Mouse (Mus musculus) frontal cortex, postnatal 10 days (tissue): ENCODE measurements around the gene Brap.
"Not testable (repeated sequence)": the region's sequence is repeated elsewhere in the genome, so short reads cannot be mapped to it uniquely, and the experiment has no call there.

Experiments used
- DNase-seq, 2 experiments: peaks; one replicate each; pipeline ENCODE4 v3.0.0; 2022; ENCODE audit warnings: low spot score in 2 of 2, mixed read lengths in 1 of 2

The Brap gene

GRCm38 (mm10) chr5:121660059-121660896 is at the start of gene Brap, which contains the start of gene Acad10:
TSS of gene Brap (plus strand) at chr5:121660563.
TSS of gene Acad10 (minus strand) at chr5:121660514.
- peak; percentile 88 to 94 for DNase-seq

- DNase-seq, result no peak
These were observed 48.3 kb upstream of the Brap start for GRCm38 (mm10) chr5:121612036-121612435.

GRCm38 (mm10) chr5:121614921-121615320 is 45.4 kb upstream of the Brap start:
- not testable (repeated sequence) for DNase-seq

GRCm38 (mm10) chr5:121618592-121619513 is 41.5 kb upstream of the Brap start, which contains the start of gene Acad12:
TSS of gene Acad12 (minus strand) at chr5:121618938.
- peak; percentile 44 to 70 for DNase-seq

GRCm38 (mm10) chr5:121621102-121621501 is 39.3 kb upstream of the Brap start:
- DNase-seq, result no peak

- DNase-seq, result no peak
These were observed 37.1 kb upstream of the Brap start for GRCm38 (mm10) chr5:121623241-121623640.

- DNase-seq, result peak in 1 of 2 experiments; percentile 40
These were observed 32.5 kb upstream of the Brap start for GRCm38 (mm10) chr5:121627871-121628270.

- DNase-seq, result not testable (repeated sequence)
These were observed 29.2 kb upstream of the Brap start for GRCm38 (mm10) chr5:121631106-121631647.

- DNase-seq, result no peak
These were observed 27.6 kb upstream of the Brap start for GRCm38 (mm10) chr5:121632804-121633203.

GRCm38 (mm10) chr5:121634668-121635067 is 25.7 kb upstream of the Brap start:
- no peak for DNase-seq

- DNase-seq, result no peak
These were observed 23.1 kb upstream of the Brap start for GRCm38 (mm10) chr5:121637296-121637695.

- no peak for DNase-seq
These were observed 20.8 kb upstream of the Brap start for GRCm38 (mm10) chr5:121639601-121640000.

GRCm38 (mm10) chr5:121649134-121649533 is 11.2 kb upstream of the Brap start:
- no peak for DNase-seq

- no peak for DNase-seq
These were observed 5.8 kb upstream of the Brap start for GRCm38 (mm10) chr5:121654526-121654925.

- not testable (repeated sequence) for DNase-seq
These were observed 3.5 kb upstream of the Brap start for GRCm38 (mm10) chr5:121656866-121657265.

GRCm38 (mm10) chr5:121657656-121658055 is 2.7 kb upstream of the Brap start:
- DNase-seq, result not testable (repeated sequence)

- peak in 1 of 2 experiments; percentile 20 for DNase-seq
These were observed 513 bp downstream of the Brap start for GRCm38 (mm10) chr5:121660897-121661254.

- no peak for DNase-seq
These were observed 1.1 kb downstream of the Brap start for GRCm38 (mm10) chr5:121661494-121661893.

- no peak for DNase-seq
These were observed 3.1 kb downstream of the Brap start for GRCm38 (mm10) chr5:121663456-121663855.

GRCm38 (mm10) chr5:121664078-121664477 is 3.7 kb downstream of the Brap start:
- no peak for DNase-seq

GRCm38 (mm10) chr5:121664971-121665370 is 4.6 kb downstream of the Brap start:
- no peak for DNase-seq

GRCm38 (mm10) chr5:121667067-121667466 is 6.7 kb downstream of the Brap start:
- DNase-seq, result no peak
